19 mouse cellular contexts compared by ENCODE assay signal in the genomic region with DNA sequence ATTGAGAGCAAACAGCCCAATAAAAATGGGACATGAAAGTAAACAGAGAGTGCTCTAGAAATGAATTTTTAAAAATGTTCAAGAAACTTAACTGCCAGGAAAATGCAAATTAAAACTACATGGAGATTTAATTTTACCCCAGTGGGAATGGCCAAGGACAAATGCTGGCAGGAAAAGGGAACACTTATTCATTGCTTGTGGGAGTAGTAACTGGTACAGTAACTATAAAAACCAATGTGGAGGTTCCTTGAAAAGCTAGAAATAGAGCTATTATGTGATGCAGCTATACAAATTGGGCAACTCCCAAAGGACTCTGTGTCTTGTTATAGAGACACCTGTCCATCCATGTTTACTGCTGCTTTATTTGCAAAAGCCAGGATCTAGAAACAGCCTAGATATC.
A peak's percentile ranks its signal among the peaks of the same experiment; 100 is the strongest.
DNase-seq lines count a peak whose midpoint lies in the region; TF ChIP-seq lines count a peak whose summit lies in the region.
"Had no signal": no experiment of that assay in that cellular context is flagged by ENCODE, and none has a peak within 500 bp of the region (broad histone marks: within the 10 kb centered on the region; RNA-seq: fewer than 3 reads in every experiment).

No protein-coding gene starts in this region.

- no peak for TF ChIP-seq CTCF in left cerebral cortex, adult 2 months (IDR thresholded peaks at IDR 0.05)

- H3K4me3 ChIP-seq in left cerebral cortex, adult 2 months, result no peak overlapping the region
- H3K4me3 ChIP-seq: embryonic facial prominence, embryonic 10.5 days; forebrain, embryonic 13.5 days; heart, embryonic 10.5 days; hindbrain, embryonic 12.5 days had no signal

- DNase-seq in frontal cortex, adult 2 months (ENCODE audit: extremely low spot score in 1 of 2, low spot score in 1 of 2), result peak; percentile 59 to 63
- DNase-seq in frontal cortex, postnatal 14 days (ENCODE audit: low spot score in 2 of 2), result no peak
- peak; percentile 35 to 37 for DNase-seq in left cerebral cortex, adult 18-20 months (ENCODE audit: low spot score in 2 of 2)
- no peak for DNase-seq in left cerebral cortex, adult 2 months (ENCODE audit: extremely low spot score in 1 of 2, low spot score in 2 of 2)
- peak; percentile 75 for DNase-seq in brain, adult 2 months (ENCODE audit: low read depth, low spot score)
- peak; percentile 9 to 35 for DNase-seq in left cerebral cortex, postnatal 36 days (ENCODE audit: low spot score in 2 of 2)
- no peak for DNase-seq in lung, adult 18-20 months
- no peak for DNase-seq in gastrocnemius, postnatal 25 days
- DNase-seq: adrenal gland, postnatal 14 days; cerebellum, adult 2 months; cerebellum, postnatal 10 days; forebrain, postnatal 0 days; heart, adult 18-20 months; heart, postnatal 10 days; heart, postnatal 4 days had no signal

- no peak overlapping the region for H3K27ac ChIP-seq in left cerebral cortex, adult 2 months
- H3K27ac ChIP-seq: embryonic facial prominence, embryonic 10.5 days; forebrain, embryonic 13.5 days; heart, embryonic 10.5 days; hindbrain, embryonic 12.5 days had no signal

- intact Hi-C loops in left cerebral cortex, adult 2 months (cut with DNase I), result loop anchor here (1.0 kb wide), 1 partner anchor 14 kb away; no protein-coding TSS in a partner anchor
- intact Hi-C loops in left cerebral cortex, postnatal 36 days (cut with DNase I), result no loop called here

Comparison
In these comparisons a context has a peak if more than half of its experiments do, and no peak if none do; other contexts are left out.
1. DNase-seq: peak in frontal cortex, adult 2 months (2 of 2), left cerebral cortex, adult 18-20 months (2 of 2), brain, adult 2 months (single experiment) and left cerebral cortex, postnatal 36 days (2 of 2); none in frontal cortex, postnatal 14 days (0 of 2), left cerebral cortex, adult 2 months (0 of 2), lung, adult 18-20 months (0 of 2) and gastrocnemius, postnatal 25 days (single experiment).